Comparison of ENCODE assay signal across 19 mouse cellular contexts in the genomic region with DNA sequence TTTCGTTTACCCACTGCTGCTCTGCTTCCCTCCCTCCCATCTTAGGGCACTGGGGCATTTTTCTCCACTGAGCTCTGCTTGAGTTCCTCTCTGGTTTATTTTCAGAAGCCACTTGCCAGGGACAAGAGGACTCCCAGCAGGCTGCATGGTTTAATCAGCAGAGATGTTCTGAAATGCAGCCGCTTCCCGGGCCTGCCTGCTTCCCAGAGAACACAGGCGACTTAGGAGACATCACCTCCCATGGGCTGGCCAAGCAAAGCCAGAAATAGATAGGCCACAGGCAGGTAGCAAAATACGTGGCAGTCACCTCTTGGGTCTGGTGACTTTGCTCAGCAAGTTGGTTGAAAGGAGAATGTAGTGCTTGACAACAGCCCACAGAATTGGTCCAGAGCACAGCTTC.
DNase-seq lines count a peak whose midpoint lies in the region; ATAC-seq and TF ChIP-seq lines count a peak whose summit lies in the region.
"Had no signal": no experiment of that assay in that cellular context is flagged by ENCODE, and none has a peak within 500 bp of the region (broad histone marks: within the 10 kb centered on the region; RNA-seq: fewer than 3 reads in every experiment).

No protein-coding gene starts in this region.

- no peaks in the 10 kb centered on the region for H3K36me3 ChIP-seq in E14TG2a.4 (ENCODE audit: insufficient read depth, low read length)
- H3K36me3 ChIP-seq: embryonic facial prominence, embryonic 10.5 days; heart, embryonic 13.5 days; hindbrain, embryonic 15.5 days had no signal

- H3K4me1 ChIP-seq in E14TG2a.4 (replicated peaks; ENCODE audit: low read depth, low read length) = no peaks in the 10 kb centered on the region
- H3K4me1 ChIP-seq in cerebellum, adult 2 months (ENCODE audit: control insufficient read depth, insufficient read depth, low read length) = no peaks in the 10 kb centered on the region
- H3K4me1 ChIP-seq: embryonic facial prominence, embryonic 10.5 days; heart, embryonic 13.5 days; hindbrain, embryonic 15.5 days had no signal

- H3K27ac ChIP-seq in cerebellum, adult 2 months (ENCODE audit: insufficient read depth, low read length) = no peak overlapping the region
- H3K27ac ChIP-seq: embryonic facial prominence, embryonic 10.5 days; heart, adult 2 months; heart, embryonic 13.5 days; hindbrain, embryonic 15.5 days had no signal

- no peak for TF ChIP-seq POLR2A in cerebellum, adult 2 months (IDR thresholded peaks at IDR 0.05; ENCODE audit: borderline replicate concordance, insufficient read depth, low read length)

- H3K27me3 ChIP-seq in E14TG2a.4 (ENCODE audit: insufficient read depth, low read length) = no peaks in the 10 kb centered on the region
- no peaks in the 10 kb centered on the region for H3K27me3 ChIP-seq in cerebellum, adult 2 months (ENCODE audit: control insufficient read depth, insufficient read depth, low read length)
- H3K27me3 ChIP-seq: CH12.LX; heart, embryonic 13.5 days; hindbrain, embryonic 15.5 days had no signal

- no peak for ATAC-seq in cerebellum, adult (ENCODE audit: insufficient number of reproducible peaks, low FRiP score, low TSS enrichment)
- ATAC-seq: forebrain, embryonic 14.5 days; intestine, postnatal 0 days had no signal

- 39% methylated on average over 5 of the region's 5 CpGs for WGBS in cerebellum, adult 2 months

- no peak for TF ChIP-seq CTCF in E14TG2a.4 (conservative IDR thresholded peaks at IDR 0.05; ENCODE audit: low read length)
- TF ChIP-seq CTCF in cerebellum, adult 2 months (IDR thresholded peaks at IDR 0.05; ENCODE audit: borderline replicate concordance, insufficient read depth, low read depth, low read length) = no peak

- H3K4me3 ChIP-seq in E14TG2a.4 (replicated peaks; ENCODE audit: low read length) = 0 out of 2 replicates have a peak overlapping the region, but pooled peaks have one; percentile 17
- no peak overlapping the region for H3K4me3 ChIP-seq in cerebellum, adult 2 months (replicated peaks; ENCODE audit: insufficient read depth, low read depth, low read length)
- H3K4me3 ChIP-seq: embryonic facial prominence, embryonic 10.5 days; heart, adult 2 months; heart, embryonic 13.5 days; hindbrain, embryonic 15.5 days had no signal

- peaks cover 57% of the 10 kb centered on the region for H3K9me3 ChIP-seq in E14TG2a.4 (ENCODE audit: low read length)
- H3K9me3 ChIP-seq: hindbrain, embryonic 15.5 days had no signal

- DNase-seq in cerebellum, adult 18-20 months = peak; percentile 58 to 64
- peak; percentile 59 to 69 for DNase-seq in cerebellum, adult 2 months
- peak; percentile 56 to 60 for DNase-seq in cerebellum, postnatal 25 days
- no peak for DNase-seq in ovary, adult 18-20 months (ENCODE audit: low spot score)
- no peak for DNase-seq in lung, postnatal 4 days
- DNase-seq: adrenal gland, adult 2 months; adrenal gland, postnatal 25 days; gastrocnemius, postnatal 36 days; heart, adult 2 months; heart, postnatal 36 days; kidney, adult 8-10 months had no signal

Comparison
In these comparisons a context has a peak if more than half of its experiments do, and no peak if none do; other contexts are left out.
1. DNase-seq: peak in cerebellum, adult 18-20 months (2 of 2), cerebellum, adult 2 months (2 of 2) and cerebellum, postnatal 25 days (2 of 2); none in ovary, adult 18-20 months (single experiment) and lung, postnatal 4 days (0 of 2).